Mouse (Mus musculus): ENCODE results near the gene Tm4sf5.
"Not testable (repeated sequence)": the region's sequence is repeated elsewhere in the genome, so short reads cannot be mapped to it uniquely, and the experiment has no call there.

GRCm38 (mm10) chr11:70523306-70523989, 18.4 kb downstream of the Tm4sf5 start:
- not testable (repeated sequence) for TF ChIP-seq CTCF (IDR thresholded peaks at IDR 0.05; ENCODE audit: control insufficient read depth, insufficient read depth, insufficient read length); MAX (IDR thresholded peaks at IDR 0.05); CEBPB (IDR thresholded peaks at IDR 0.05; ENCODE audit: low read depth); MYOG (IDR thresholded peaks at IDR 0.05; ENCODE audit: control insufficient read depth, extremely low read depth, insufficient read length)

Measured in C2C12 (cell line).